Mouse (Mus musculus) embryonic facial prominence, embryonic 11.5 days (tissue): ENCODE measurements at regions not wholly inside any gene's neighbourhood (a gene's known extent, or its start where the extent isn't known, plus 50 kb on each side); places are given as distances from the start of the nearest gene placed in this dataset.
A peak's percentile ranks its signal among the peaks of the same experiment; 100 is the strongest.

ENCODE experiments used
- ATAC-seq: fragments of 200-750 bp; cut with Nextera tagmentation; replicated peaks from 2 replicates; pipeline ENCODE4 v1.8.0; 2017; ENCODE audit warnings: low read depth; ENCODE audit not compliant: insufficient number of reproducible peaks, low FRiP score, low TSS enrichment
- DNase-seq: peaks from one replicate; pipeline ENCODE4 v3.0.0-alpha.2; 2015; ENCODE audit warnings: low spot score
- H3K27ac ChIP-seq: fragments of 300-500 bp; sonication (generic); replicated peaks from 2 replicates; pipeline ENCODE4 v1.5.1; 2014; ENCODE audit warnings: mild to moderate bottlenecking, low read depth, low read length, control low read depth
- H3K27me3 ChIP-seq: fragments of 300-500 bp; sonication (generic); 2 replicates; pipeline ENCODE4 v1.6.1; 2014; ENCODE audit warnings: mild to moderate bottlenecking, low read length, moderate library complexity, mixed read lengths; ENCODE audit not compliant: control insufficient read depth, insufficient read depth
- H3K36me3 ChIP-seq: fragments of 300-500 bp; sonication (generic); replicated peaks from 2 replicates; pipeline ENCODE4 v1.6.1; 2014; ENCODE audit warnings: low read depth, mild to moderate bottlenecking, low read length, moderate library complexity, mixed read lengths; ENCODE audit not compliant: control insufficient read depth, insufficient read depth
- H3K4me1 ChIP-seq: fragments of 300-500 bp; sonication (generic); 2 replicates; pipeline ENCODE4 v1.6.1; 2014; ENCODE audit warnings: low read length, mixed read lengths; ENCODE audit not compliant: control insufficient read depth, insufficient read depth
- H3K4me2 ChIP-seq: fragments of 300-500 bp; sonication (generic); 2 replicates; pipeline ENCODE4 v1.6.1; 2014; ENCODE audit warnings: low read depth, mild to moderate bottlenecking, control low read depth, low read length, moderate library complexity
- H3K4me3 ChIP-seq: fragments of 300-500 bp; sonication (generic); 2 replicates; pipeline ENCODE4 v1.5.1; 2014; ENCODE audit warnings: low read depth, low read length, control low read depth
- H3K9ac ChIP-seq: fragments of 300-500 bp; sonication (generic); replicated peaks from 2 replicates; pipeline ENCODE4 v1.6.1; 2014; ENCODE audit warnings: mild to moderate bottlenecking, control low read depth, low read length
- H3K9me3 ChIP-seq: fragments of 300-500 bp; sonication (generic); replicated peaks from 2 replicates; pipeline ENCODE4 v1.6.1; 2016; ENCODE audit warnings: mild to moderate bottlenecking, low read length, inconsistent platforms, mixed read lengths; ENCODE audit not compliant: control insufficient read depth
- WGBS: fragments of 180-500 bp; shearing (Covaris S2); extraction: QIAGEN DNeasy Blood & Tissue Kit; methylation state at CpG from one replicate; pipeline ENCODE4 v1.1.7; 2014; 5-methylcytosine and 5-hydroxymethylcytosine counted together

DNA sequence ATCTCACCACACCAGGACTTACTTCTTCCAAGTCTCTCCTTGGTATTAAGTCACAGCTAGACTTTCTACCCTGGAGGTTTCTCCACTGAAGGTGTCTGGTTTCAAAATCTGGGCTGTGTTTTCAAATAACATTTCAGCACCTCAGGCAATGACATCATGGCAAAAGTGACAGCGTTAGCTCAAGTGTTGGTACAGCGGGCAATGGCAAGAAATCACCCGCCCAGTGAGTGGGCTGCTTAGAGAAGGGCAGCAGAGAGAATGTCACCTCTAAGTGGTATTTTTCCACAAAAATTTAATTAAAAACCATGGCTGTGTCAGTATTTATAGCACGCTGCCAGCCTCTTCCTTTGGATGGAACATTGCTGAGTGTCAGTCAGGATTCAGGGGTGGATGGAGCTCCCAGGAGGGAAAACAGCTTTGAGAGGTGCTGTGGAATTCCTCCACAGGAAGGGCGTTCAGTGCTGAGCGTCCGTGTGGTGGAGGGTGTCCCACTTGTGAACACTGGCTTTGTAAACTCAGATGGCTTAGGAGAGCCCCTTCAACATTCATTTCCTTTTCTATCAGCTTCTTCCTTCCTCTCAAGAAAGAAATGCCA is 141.5 kb downstream of the Gas1 start:
- Histone ChIP-seq H3K9me3 (no peaks in the 10 kb centered on the region), H3K27me3 (no peaks in the 10 kb centered on the region), H3K4me2 (no peak overlapping the region), H3K4me1 (no peaks in the 10 kb centered on the region), H3K36me3 (no peaks in the 10 kb centered on the region), H3K4me3 (no peak overlapping the region), H3K27ac (no peak overlapping the region), H3K9ac (no peak overlapping the region)
- WGBS = 84% methylated on average over 7 of the region's 7 CpGs
- no peak for ATAC-seq
- no peak for DNase-seq

DNA sequence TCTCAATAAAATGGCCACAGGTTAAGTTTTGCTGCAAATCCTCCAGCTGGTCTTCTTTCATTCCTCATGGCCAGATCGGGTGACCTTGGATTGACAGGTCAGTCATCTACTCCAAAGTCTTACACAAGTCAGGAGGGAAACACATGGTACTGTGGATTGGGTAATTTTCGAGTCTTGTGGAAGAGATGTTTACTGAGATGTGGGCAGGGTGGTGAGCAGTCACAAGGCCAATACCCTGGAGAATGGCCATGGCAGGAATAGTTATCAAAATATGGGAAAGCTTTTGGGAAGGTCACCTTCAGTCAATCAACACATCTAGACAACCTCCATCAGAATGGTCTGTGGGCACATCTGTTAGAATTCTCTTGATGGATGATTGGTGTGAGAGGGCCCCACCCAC is 144.0 kb downstream of the Gas1 start:
- Histone ChIP-seq H3K4me1 (no peaks in the 10 kb centered on the region), H3K4me2 (no peak overlapping the region), H3K27ac (no peak overlapping the region), H3K4me3 (no peak overlapping the region), H3K9me3 (no peaks in the 10 kb centered on the region), H3K27me3 (no peaks in the 10 kb centered on the region), H3K9ac (no peak overlapping the region), H3K36me3 (no peaks in the 10 kb centered on the region)
- WGBS = 74% methylated on average over 2 of the region's 2 CpGs
- ATAC-seq (no peak), DNase-seq (no peak)

DNA sequence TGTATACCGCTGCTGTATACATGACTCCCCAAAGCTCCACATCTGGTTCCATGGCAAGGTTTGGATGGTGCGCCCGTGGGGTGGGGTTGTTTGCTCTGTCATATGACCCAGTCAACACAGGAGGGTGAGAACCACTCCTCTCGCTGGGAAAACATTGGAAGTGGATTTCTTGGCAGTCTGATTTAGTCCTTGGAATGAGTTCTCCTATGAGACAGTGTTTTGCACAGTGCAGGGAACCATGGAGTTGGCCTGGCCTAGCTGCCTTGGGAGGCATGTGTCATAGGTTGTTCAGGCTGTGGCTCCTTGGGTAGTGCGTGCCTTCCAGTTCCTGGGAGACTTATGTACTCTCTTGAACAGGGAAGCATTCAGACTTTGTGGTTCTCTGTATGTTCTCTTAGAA is 144.6 kb downstream of the Gas1 start:
- no peak for DNase-seq
- no peak overlapping the region for H3K4me3 ChIP-seq
- H3K27me3 ChIP-seq = no peaks in the 10 kb centered on the region
- no peaks in the 10 kb centered on the region for H3K36me3 ChIP-seq
- no peak overlapping the region for H3K9ac ChIP-seq
- no peak overlapping the region for H3K4me2 ChIP-seq
- 87% methylated on average over 5 of the region's 5 CpGs for WGBS
- no peak overlapping the region for H3K27ac ChIP-seq
- no peaks in the 10 kb centered on the region for H3K9me3 ChIP-seq
- H3K4me1 ChIP-seq = no peaks in the 10 kb centered on the region
- no peak for ATAC-seq

DNA sequence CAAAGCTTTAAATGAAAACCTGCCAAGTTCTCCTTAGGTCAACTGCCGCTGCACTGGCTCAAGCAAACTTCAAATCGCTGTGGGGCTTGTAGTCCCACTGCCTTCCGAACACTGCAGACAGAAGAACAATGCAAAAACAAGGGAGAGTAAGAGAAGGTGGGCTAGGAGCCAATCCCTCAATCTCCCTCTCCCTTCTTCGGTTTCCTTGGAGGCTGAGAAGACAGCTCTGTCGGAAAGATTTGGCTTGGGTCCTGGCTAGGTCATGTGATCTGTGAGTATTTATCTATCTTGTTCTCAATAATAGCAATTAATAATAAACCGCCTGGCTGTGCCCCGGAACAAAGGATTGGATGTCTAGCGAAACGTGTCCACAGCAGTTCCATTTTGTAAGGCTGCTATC is 147.6 kb downstream of the Gas1 start:
- no peak for ATAC-seq
- H3K27ac ChIP-seq = no peak overlapping the region
- H3K36me3 ChIP-seq = no peaks in the 10 kb centered on the region
- no peaks in the 10 kb centered on the region for H3K4me1 ChIP-seq
- no peak overlapping the region for H3K4me3 ChIP-seq
- no peak overlapping the region for H3K9ac ChIP-seq
- 89% methylated on average over 9 of the region's 9 CpGs for WGBS
- H3K9me3 ChIP-seq = no peaks in the 10 kb centered on the region
- no peak overlapping the region for H3K4me2 ChIP-seq
- DNase-seq = no peak
- H3K27me3 ChIP-seq = no peaks in the 10 kb centered on the region

DNA sequence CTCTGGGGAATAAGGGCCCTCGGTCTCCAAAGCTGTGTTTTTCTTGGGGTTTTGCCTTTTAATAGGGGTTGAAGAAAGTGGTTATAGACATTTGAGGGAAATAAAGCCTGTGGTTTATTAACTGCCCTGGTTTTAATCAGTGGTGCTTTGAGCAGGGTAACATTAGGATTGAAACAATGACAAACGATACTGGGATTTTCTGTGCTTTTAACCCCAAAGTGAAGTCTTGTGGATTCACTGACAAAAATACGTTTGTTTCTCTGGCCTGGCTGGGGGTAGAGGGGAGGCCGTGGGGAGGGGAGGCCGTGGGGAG is 157.0 kb downstream of the Gas1 start:
- Histone ChIP-seq H3K9me3 (no peaks in the 10 kb centered on the region), H3K4me1 (peaks cover 2% of the 10 kb centered on the region; the same call in 1 of the 2 replicates), H3K4me2 (no peak overlapping the region), H3K4me3 (no peak overlapping the region), H3K27me3 (no peaks in the 10 kb centered on the region), H3K36me3 (no peaks in the 10 kb centered on the region), H3K9ac (no peak overlapping the region), H3K27ac (peak overlapping the region; percentile 78)
- DNase-seq (peak; percentile 54), ATAC-seq (no peak)
- WGBS = 11% methylated on average over 5 of the region's 5 CpGs

DNA sequence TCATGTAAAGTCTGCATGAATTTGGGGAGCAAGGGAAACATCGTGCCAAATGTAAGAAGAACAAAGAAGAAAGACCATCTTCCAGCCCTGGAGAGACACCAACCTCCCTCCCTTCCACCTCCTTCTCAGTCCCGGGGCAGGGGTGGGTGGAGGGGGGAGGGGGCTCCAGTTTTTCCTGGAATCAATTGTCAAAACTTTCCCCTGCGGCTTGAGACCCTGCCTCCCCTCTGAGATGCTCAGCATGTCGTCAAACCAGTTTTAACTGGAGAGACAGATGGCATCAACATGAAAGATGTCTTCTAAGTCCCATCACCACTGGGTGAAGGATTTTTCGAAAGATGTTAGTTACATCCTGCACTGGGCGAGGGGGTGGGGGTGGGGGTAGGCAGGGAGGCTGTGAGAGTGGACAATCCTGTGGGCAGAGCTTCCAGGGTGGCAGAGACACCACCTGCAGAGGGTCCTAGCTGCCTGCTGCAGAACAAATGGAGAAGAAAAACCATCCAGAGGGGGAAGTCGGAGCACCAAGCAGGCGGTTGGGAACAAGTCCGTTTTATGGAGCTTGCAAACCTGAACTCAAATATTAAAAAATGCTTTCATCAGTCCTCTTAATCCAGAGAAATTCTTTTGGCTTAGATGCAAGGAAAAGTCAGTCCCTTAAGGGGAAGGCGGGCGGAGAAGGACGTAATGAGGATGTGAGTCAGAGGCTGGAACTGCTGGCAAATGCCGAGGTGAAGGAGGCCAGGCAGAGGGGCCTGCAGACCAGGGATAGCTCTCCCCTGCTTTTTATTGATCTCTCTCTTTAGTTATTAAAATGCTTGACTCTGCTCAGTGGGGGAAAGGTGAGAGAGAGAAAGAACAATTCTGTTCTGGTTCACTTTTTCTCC is 157.6 kb downstream of the Gas1 start:
- H3K4me1 ChIP-seq = peaks cover 2% of the 10 kb centered on the region; the same call in 1 of the 2 replicates
- no peak overlapping the region for H3K4me3 ChIP-seq
- ATAC-seq (peak; percentile 26; the same call in 1 of the 2 replicates), DNase-seq (peak; percentile 47)
- WGBS = 11% methylated on average over 13 of the region's 13 CpGs
- H3K27ac ChIP-seq = peak overlapping the region; percentile 78
- no peaks in the 10 kb centered on the region for H3K27me3 ChIP-seq
- no peaks in the 10 kb centered on the region for H3K36me3 ChIP-seq
- no peaks in the 10 kb centered on the region for H3K9me3 ChIP-seq
- no peak overlapping the region for H3K9ac ChIP-seq
- H3K4me2 ChIP-seq = 0 out of 2 replicates have a peak overlapping the region, but pooled peaks have one; percentile 7

DNA sequence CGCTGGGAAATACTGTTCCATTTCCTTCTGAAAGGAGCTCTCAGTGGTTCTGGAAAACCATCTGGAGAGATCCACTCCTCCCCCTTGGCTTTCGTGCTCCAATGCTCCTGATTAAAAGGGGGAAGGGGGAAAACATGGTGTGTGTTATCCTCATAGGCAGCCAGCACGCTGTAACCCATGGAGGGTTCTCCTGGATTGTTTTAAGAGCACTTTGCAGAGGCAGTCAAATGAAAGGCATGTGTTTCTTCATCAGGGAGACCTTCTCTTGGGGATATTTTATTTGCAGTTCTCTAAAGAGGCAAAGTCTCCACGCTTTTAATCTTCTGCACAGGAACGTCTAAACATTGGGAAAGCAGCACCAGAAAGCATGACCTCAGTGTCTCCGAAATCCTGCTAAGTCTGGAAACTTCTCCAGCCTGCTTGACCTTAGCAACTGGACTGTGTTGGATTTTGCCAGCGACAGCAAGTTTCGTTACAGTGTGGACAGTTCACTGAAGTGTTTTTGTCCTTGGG is 161.3 kb downstream of the Gas1 start:
- H3K9ac ChIP-seq = no peak overlapping the region
- peaks cover 2% of the 10 kb centered on the region; the same call in 1 of the 2 replicates for H3K4me1 ChIP-seq
- no peak for DNase-seq
- H3K9me3 ChIP-seq = no peaks in the 10 kb centered on the region
- no peak overlapping the region for H3K4me3 ChIP-seq
- no peak overlapping the region for H3K4me2 ChIP-seq
- 51% methylated on average over 8 of the region's 8 CpGs for WGBS
- no peaks in the 10 kb centered on the region for H3K27me3 ChIP-seq
- ATAC-seq = no peak
- H3K27ac ChIP-seq = no peak overlapping the region
- no peaks in the 10 kb centered on the region for H3K36me3 ChIP-seq
